Mouse (Mus musculus) heart, postnatal 25 days (tissue): ENCODE data around the gene Gm38119. TPM values are rescaled to one million over a fixed set of nuclear protein-coding genes. Genes with fewer than 3 reads are reported as not detected.
"Not testable (repeated sequence)": the region's sequence is repeated elsewhere in the genome, so short reads cannot be mapped to it uniquely, and the experiment has no call there.

Experiments used
- DNase-seq: peaks from one replicate; pipeline ENCODE4 v3.0.0; 2022; ENCODE audit warnings: low spot score
- intact Hi-C: fragments of 180-260 bp; cut with DNase I; formaldehyde crosslinking; loops from one replicate; pipeline ENCODE4 v1.15.1; 2025
- total RNA-seq, 2 experiments: library from RNA; stranded (reverse); gene quantifications; 2 replicates each; pipeline ENCODE4 v1.2.3; 2021

The Gm38119 gene
- total RNA-seq = not detected

DNA sequence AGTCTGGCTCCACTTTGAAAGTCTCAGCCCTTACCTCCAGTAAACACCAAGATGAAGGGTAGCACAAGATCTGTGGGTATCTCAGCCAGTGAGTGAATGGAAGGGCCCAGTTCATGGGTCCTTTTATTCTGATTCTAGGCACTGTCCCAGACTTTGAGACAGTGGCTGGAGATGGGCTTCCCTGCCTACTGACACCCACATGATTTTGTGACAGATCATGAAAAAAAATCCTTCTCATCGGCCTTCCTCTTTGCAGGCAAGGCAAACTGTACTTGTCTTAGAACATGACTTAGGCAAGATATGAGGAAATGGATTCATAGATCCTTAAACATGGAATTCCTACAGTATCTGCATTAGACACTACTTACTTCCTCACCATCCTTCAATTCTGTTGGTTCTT, at the start of gene Gm38119:
Gene Gm38119, minus strand, starts transcription at position 101 of the 400 bp plus-strand sequence.
- intact Hi-C loops = no loop called here

DNA sequence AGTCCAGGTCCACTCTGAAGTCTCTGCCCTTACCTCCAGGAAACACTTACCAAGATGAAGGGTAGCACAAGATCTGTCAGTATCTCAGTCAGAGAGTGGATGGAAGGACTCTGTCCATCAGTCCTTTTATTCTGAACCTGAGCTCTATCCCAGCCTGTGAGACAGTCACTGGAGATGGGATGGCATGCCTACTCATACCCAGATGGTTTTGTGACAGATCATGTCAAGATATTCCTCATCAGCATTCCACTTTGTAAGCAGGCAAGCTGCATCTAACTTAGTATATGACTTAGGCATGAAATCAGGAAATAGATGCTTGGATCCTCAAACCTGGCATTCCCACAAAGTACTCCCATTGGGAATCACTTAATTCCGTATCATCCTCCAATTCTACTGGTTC, 39.9 kb upstream of the Gm38119 start, which contains the start of gene Lce1i:
Gene Lce1i, minus strand, starts transcription at position 101 of the 400 bp plus-strand sequence.
- no peak for DNase-seq
- intact Hi-C loops = no loop called here

More for the DNA sequence above, at the start of gene Gm38119:
- no peak for DNase-seq

DNA sequence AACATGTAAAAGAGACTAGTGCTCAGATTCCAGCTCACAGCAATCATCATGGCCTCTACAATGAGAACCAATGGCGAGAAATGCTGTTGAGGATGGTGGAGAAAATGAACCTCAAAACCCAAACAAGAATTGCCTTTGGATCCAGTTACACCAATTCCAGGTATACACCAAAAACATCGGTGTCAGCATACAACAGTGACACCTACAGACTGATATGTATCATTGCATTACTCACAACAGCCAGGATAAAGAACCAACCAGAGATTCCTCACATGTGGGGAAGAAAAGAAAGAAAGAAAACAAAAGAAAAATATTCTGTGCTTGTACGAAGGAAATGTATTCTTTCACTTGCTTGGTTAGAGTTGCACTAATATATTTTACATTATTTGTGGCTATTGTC, 32.7 kb upstream of the Gm38119 start:
- intact Hi-C loops = loop anchor here (5.0 kb wide), 1 partner anchor 619 kb away; no protein-coding TSS in a partner anchor
- DNase-seq = no peak

GRCm38 (mm10) chr3:92764965-92765364, 26.1 kb upstream of the Gm38119 start, which contains the start of gene Lce1h:
Lce1h (minus strand) TSS chr3:92765065.
- no peak for DNase-seq
- intact Hi-C loops = no loop called here

- no peak for DNase-seq
- intact Hi-C loops = no loop called here
These were observed 14.3 kb upstream of the Gm38119 start for GRCm38 (mm10) chr3:92753197-92753596.

GRCm38 (mm10) chr3:92752238-92752637, 13.3 kb upstream of the Gm38119 start, which contains the start of gene Lce1g:
Lce1g (minus strand) TSS chr3:92752338.
- DNase-seq = no peak
- intact Hi-C loops = no loop called here

DNA sequence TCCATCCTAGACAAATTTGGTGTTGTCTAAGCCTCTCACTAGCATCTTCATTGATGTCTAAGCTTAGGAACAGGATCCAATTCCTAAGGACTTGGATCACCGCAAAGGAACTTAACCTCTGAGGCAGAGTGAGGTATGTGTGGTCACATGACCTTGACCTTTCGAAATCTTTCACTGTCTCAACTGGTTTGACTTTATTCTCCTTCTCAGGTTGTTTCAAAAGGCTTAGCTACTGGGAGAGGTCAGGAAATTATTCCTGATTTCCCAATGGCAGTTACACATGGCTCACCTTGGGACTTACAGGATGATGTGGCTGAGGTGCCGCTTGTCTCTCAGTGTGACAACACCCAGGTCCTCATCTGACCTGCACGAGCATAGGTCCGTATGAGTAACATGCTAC, 16.3 kb downstream of the Gm38119 start:
- DNase-seq = no peak
- intact Hi-C loops = no loop called here

DNA sequence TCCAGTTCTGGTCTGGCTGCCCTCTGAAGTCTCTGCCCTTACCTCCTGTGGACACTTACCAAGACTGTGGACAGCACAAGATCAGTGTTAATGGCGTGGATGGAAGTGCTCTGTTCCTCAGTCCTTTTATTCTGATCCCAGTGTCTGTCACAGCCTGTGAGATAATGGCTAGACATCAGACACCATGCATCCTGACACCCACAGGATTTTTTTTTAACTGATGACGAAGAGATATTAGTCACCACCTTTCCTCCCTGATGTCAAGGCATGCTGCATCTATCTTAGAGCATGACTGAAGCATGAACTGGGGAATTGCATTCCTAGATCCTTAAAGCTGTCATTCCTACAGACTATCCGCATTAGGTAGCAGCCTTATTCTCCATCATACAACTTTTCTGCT, 18.6 kb downstream of the Gm38119 start, which contains the start of gene Lce1f:
Gene Lce1f, minus strand, starts transcription at position 101 of the 400 bp plus-strand sequence.
- intact Hi-C loops = no loop called here
- DNase-seq = no peak

DNA sequence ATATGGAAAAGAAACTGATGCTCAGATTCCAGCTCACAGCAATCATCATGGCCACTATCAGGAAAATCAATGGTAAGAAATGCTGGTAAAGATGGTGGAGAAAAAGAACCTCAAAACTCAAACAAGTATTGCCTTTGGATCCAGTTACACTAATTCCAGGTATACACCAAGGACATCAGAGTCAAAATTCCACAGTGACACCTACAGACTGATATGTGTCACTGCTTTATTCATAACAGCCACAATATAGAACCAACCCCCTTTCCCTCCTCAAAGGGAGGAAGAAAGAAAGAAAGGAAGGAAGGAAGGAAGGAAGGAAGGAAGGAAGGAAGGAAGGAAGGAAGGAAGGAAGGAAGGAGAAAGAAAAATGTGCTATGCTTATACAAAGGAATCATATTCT, 23.8 kb downstream of the Gm38119 start:
- no peak for DNase-seq
- intact Hi-C loops = no loop called here

DNA sequence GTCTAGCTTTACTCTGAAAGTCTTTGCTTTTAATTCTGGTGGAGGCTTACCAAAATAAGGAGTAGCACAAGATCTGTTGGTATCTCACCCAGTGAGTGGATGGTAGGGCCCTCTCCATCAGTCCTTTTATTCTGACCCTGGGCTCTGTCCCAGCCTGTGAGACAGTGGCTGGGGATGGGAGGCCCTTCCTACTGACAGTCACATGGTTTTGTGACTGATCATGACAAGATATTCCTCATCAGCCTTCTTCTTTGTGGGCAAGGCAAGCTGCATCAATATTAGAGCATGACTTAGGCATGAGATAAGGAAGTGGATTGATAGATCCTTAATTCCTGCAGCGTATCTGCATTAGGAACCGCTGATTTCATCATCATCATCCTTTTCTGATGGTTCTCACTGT, 29.9 kb downstream of the Gm38119 start, which contains the start of gene Lce1e:
Gene Lce1e, minus strand, starts transcription at position 101 of the 400 bp plus-strand sequence.
- intact Hi-C loops = no loop called here
- DNase-seq = no peak

DNA sequence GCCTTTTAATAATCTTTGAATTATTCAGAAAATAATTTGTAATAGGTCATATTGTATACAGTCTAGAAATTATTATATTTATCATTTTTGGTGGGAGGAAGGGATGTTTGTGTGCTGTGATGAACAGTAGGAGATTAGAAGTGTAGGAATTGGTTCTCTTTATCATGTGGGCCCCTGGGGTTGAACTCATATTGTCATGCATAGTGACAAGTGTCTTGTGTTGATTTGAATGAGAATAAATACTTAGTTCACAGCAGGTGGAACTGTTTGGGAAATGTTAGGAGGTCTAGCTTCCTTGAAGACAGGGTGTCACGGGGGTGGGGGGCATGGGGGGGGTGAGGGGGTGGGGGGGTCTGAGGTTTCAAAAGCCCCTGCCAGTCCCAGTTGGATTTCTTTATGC, 44.3 kb downstream of the Gm38119 start:
- no peak for DNase-seq

GRCm38 (mm10) chr3:92691688-92692087, 47.2 kb downstream of the Gm38119 start:
- intact Hi-C loops = no loop called here
- no peak for DNase-seq

More for the DNA sequence above, 44.3 kb downstream of the Gm38119 start:
- intact Hi-C loops = no loop called here

GRCm38 (mm10) chr3:92689154-92689553, 49.7 kb downstream of the Gm38119 start:
- intact Hi-C loops, DNase-seq: not testable (repeated sequence)

Other genes starting within 250 kb of the Gm38119 start
- gene Sprr4, start 238.6 kb downstream of the Gm38119 start, total RNA-seq = not detected
- not detected for gene 2310046K23Rik, start 204.6 kb downstream of the Gm38119 start, total RNA-seq
- gene Ivl, start 165.4 kb downstream of the Gm38119 start, total RNA-seq = not detected
- not detected for gene Smcp, start 150.1 kb downstream of the Gm38119 start, total RNA-seq
- not detected for gene 2210017I01Rik, start 131.6 kb downstream of the Gm38119 start, total RNA-seq
- gene Lce6a, start 117.4 kb downstream of the Gm38119 start, total RNA-seq = not detected
- gene Lce1a1, start 90.8 kb downstream of the Gm38119 start, total RNA-seq = not detected
- gene Lce1b, start 82.2 kb downstream of the Gm38119 start, total RNA-seq = not detected
- not detected for gene Lce1a2, start 68.8 kb downstream of the Gm38119 start, total RNA-seq
- gene Lce1c, start 59.8 kb downstream of the Gm38119 start, total RNA-seq = not detected
- not detected for gene Lce1d, start 51.9 kb downstream of the Gm38119 start, total RNA-seq
- gene Lce1e, start 30.0 kb downstream of the Gm38119 start, total RNA-seq = not detected
- gene Lce1f, start 18.7 kb downstream of the Gm38119 start, total RNA-seq = not detected
- gene Lce1g, start 13.2 kb upstream of the Gm38119 start, total RNA-seq = not detected
- gene Lce1h, start 26.0 kb upstream of the Gm38119 start, total RNA-seq = not detected
- gene Lce1i, start 39.8 kb upstream of the Gm38119 start, total RNA-seq = not detected
- gene Lce1j, start 51.4 kb upstream of the Gm38119 start, total RNA-seq = not detected
- not detected for gene Lce1k, start 68.8 kb upstream of the Gm38119 start, total RNA-seq
- gene Kprp, start 88.2 kb upstream of the Gm38119 start, total RNA-seq = not detected
- gene Lce1l, start 112.2 kb upstream of the Gm38119 start, total RNA-seq = not detected
- gene 2310050C09Rik, start 131.1 kb upstream of the Gm38119 start, total RNA-seq = not detected
- gene Lce3a, start 187.1 kb upstream of the Gm38119 start, total RNA-seq = not detected
- not detected for gene Lce3b, start 193.9 kb upstream of the Gm38119 start, total RNA-seq
- gene Lce3c, start 205.4 kb upstream of the Gm38119 start, total RNA-seq = not detected
- not detected for gene Lce3d, start 218.3 kb upstream of the Gm38119 start, total RNA-seq
- gene Lce3e, start 228.0 kb upstream of the Gm38119 start, total RNA-seq = not detected